Mouse (Mus musculus) Patski (cell line): ENCODE measurements around the gene 1190005I06Rik. TPM values are rescaled to one million over a fixed set of nuclear protein-coding genes. Genes with fewer than 3 reads are reported as not detected.

Experiments used
- ATAC-seq: fragments of 100-300 bp; one replicate; pipeline ENCODE4 v1.8.0; 2021
- CTCF ChIA-PET: fragments of 350-600 bp; sonication (Branson Sonifier 250); formaldehyde crosslinking; loops from one replicate; lab custom pipeline; 2022; ENCODE audit warnings: inconsistent platforms; lab: Charles Lee
- POLR2A ChIA-PET: fragments of 350-600 bp; sonication (Branson Sonifier 250); formaldehyde crosslinking; loops from one replicate; lab custom pipeline; 2022; ENCODE audit warnings: antibody characterized with exemption, inconsistent platforms; lab: Charles Lee
- DNase-seq: peaks from one replicate; pipeline ENCODE4 v3.0.0-alpha.2; 2011; ENCODE audit warnings: low read depth, low spot score
- H3K27me3 ChIP-seq: fragments of 371-371 bp; one replicate; pipeline ENCODE4 v1.5.1; 2021
- CTCF ChIP-seq: fragments of 100-300 bp; IDR thresholded peaks from one replicate; pipeline ENCODE4 v1.5.1; 2021
- in situ Hi-C: fragments of 300-500 bp; cut with MboI; formaldehyde crosslinking; loops from 3 replicates; pipeline ENCODE4 v1.11.1; 2018; ENCODE audit warnings: low pct_unique_long_range_greater_than_20kb, mixed read lengths
- polyA plus RNA-seq: library from polyadenylated mRNA; unstranded; gene quantifications from one replicate; pipeline ENCODE4 v1.2.3, GENCODE M21; 2021

1190005I06Rik gene
- polyA plus RNA-seq = 3.7 TPM

- CTCF ChIA-PET = no interaction called here
- no peaks in the 10 kb centered on the region for H3K27me3 ChIP-seq
- POLR2A ChIA-PET = no interaction called here
- in situ Hi-C loops = no loop called here
- ATAC-seq (no peak), DNase-seq (no peak)
- TF ChIP-seq CTCF = no peak
These were observed at the start of gene 1190005I06Rik for GRCm38 (mm10) chr8:120647532-120647931. Gene 1190005I06Rik, minus strand, starts transcription at chr8:120647632.

GRCm38 (mm10) chr8:120696401-120697153 lies 49.1 kb upstream of the 1190005I06Rik start:
- DNase-seq = no peak
- ChIA-PET POLR2A (no interaction called here), CTCF (interaction anchor here (0.6 to 1.4 kb wide), 3 partner anchors 17 to 104 kb away, joined by 3 to 4 read pairs (median 3); no protein-coding TSS in a partner anchor)
- peaks cover 25% of the 10 kb centered on the region for H3K27me3 ChIP-seq
- no peak for ATAC-seq
- in situ Hi-C loops = loop anchor here (25.0 kb wide), 1 partner anchor 391 kb away; the partner anchor contains the start of gene Foxf1
- no peak for TF ChIP-seq CTCF

- CTCF ChIA-PET = no interaction called here
- DNase-seq (no peak), ATAC-seq (no peak)
- POLR2A ChIA-PET = no interaction called here
- peaks cover 12% of the 10 kb centered on the region for H3K27me3 ChIP-seq
- TF ChIP-seq CTCF = no peak
- in situ Hi-C loops = loop anchor here (25.0 kb wide), 1 partner anchor 393 kb away; the partner anchor contains the start of gene Foxf1
These were observed 46.5 kb upstream of the 1190005I06Rik start for GRCm38 (mm10) chr8:120693861-120694493.

GRCm38 (mm10) chr8:120692934-120693333 lies 45.5 kb upstream of the 1190005I06Rik start:
- ATAC-seq = no peak
- CTCF ChIA-PET = no interaction called here
- in situ Hi-C loops = loop anchor here (25.0 kb wide), 1 partner anchor 394 kb away; the partner anchor contains the start of gene Foxf1
- POLR2A ChIA-PET = no interaction called here
- no peak for TF ChIP-seq CTCF
- no peak for DNase-seq
- peaks cover 5% of the 10 kb centered on the region for H3K27me3 ChIP-seq

GRCm38 (mm10) chr8:120688511-120688910 lies 41.1 kb upstream of the 1190005I06Rik start:
- in situ Hi-C loops = loop anchor here (25.0 kb wide), 1 partner anchor 399 kb away; the partner anchor contains the start of gene Foxf1
- POLR2A ChIA-PET = no interaction called here

GRCm38 (mm10) chr8:120687786-120688185 lies 40.4 kb upstream of the 1190005I06Rik start:
- CTCF ChIA-PET = no interaction called here
- POLR2A ChIA-PET = no interaction called here
- peaks cover 4% of the 10 kb centered on the region for H3K27me3 ChIP-seq
- DNase-seq (no peak), ATAC-seq (no peak)
- in situ Hi-C loops = loop anchor here (25.0 kb wide), 1 partner anchor 400 kb away; the partner anchor contains the start of gene Foxf1
- TF ChIP-seq CTCF = no peak

More at GRCm38 (mm10) chr8:120688511-120688910, 41.1 kb upstream of the 1190005I06Rik start:
- no peak for TF ChIP-seq CTCF
- DNase-seq (no peak), ATAC-seq (no peak)
- peaks cover 4% of the 10 kb centered on the region for H3K27me3 ChIP-seq
- CTCF ChIA-PET = no interaction called here

GRCm38 (mm10) chr8:120686576-120686975 lies 39.1 kb upstream of the 1190005I06Rik start:
- DNase-seq (no peak), ATAC-seq (no peak)
- TF ChIP-seq CTCF = no peak
- POLR2A ChIA-PET = no interaction called here
- H3K27me3 ChIP-seq = peaks cover 4% of the 10 kb centered on the region
- CTCF ChIA-PET = no interaction called here
- in situ Hi-C loops = loop anchor here (25.0 kb wide), 1 partner anchor 401 kb away; the partner anchor contains the start of gene Foxf1

- in situ Hi-C loops = loop anchor here (25.0 kb wide), 1 partner anchor 401 kb away; the partner anchor contains the start of gene Foxf1
- ChIA-PET CTCF (no interaction called here), POLR2A (no interaction called here)
- ATAC-seq = no peak
- DNase-seq = no peak
- TF ChIP-seq CTCF = no peak
- peaks cover 4% of the 10 kb centered on the region for H3K27me3 ChIP-seq
These were observed 38.6 kb upstream of the 1190005I06Rik start for GRCm38 (mm10) chr8:120686051-120686450.

- in situ Hi-C loops = loop anchor here (25.0 kb wide), 1 partner anchor 402 kb away; the partner anchor contains the start of gene Foxf1
- CTCF ChIA-PET = no interaction called here
- ATAC-seq (no peak), DNase-seq (no peak)
- peaks cover 4% of the 10 kb centered on the region for H3K27me3 ChIP-seq
- POLR2A ChIA-PET = no interaction called here
- no peak for TF ChIP-seq CTCF
These were observed 38.2 kb upstream of the 1190005I06Rik start for GRCm38 (mm10) chr8:120685591-120685990.

- TF ChIP-seq CTCF = no peak
- peaks cover 4% of the 10 kb centered on the region for H3K27me3 ChIP-seq
- in situ Hi-C loops = loop anchor here (25.0 kb wide), 1 partner anchor 402 kb away; the partner anchor contains the start of gene Foxf1
- ChIA-PET CTCF (no interaction called here), POLR2A (no interaction called here)
- ATAC-seq = no peak
- DNase-seq = no peak
These were observed 37.7 kb upstream of the 1190005I06Rik start for GRCm38 (mm10) chr8:120685097-120685496.
